Mouse (Mus musculus) gastrocnemius, postnatal 25 days (tissue): ENCODE measurements around the gene Ablim1. TPM values are rescaled to one million over a fixed set of nuclear protein-coding genes. Genes with fewer than 3 reads are reported as not detected.

Experiments used
- DNase-seq: peaks from one replicate; pipeline ENCODE4 v3.0.0; 2022
- total RNA-seq, 2 experiments: library from RNA; stranded (reverse); gene quantifications; 1 replicate in 1 of 2; 2 replicates in 1 of 2; pipeline ENCODE4 v1.2.3; 2021

The Ablim1 gene
- total RNA-seq, 2 experiments from 2014 or later, result 37.6 to 41.4 TPM

DNA sequence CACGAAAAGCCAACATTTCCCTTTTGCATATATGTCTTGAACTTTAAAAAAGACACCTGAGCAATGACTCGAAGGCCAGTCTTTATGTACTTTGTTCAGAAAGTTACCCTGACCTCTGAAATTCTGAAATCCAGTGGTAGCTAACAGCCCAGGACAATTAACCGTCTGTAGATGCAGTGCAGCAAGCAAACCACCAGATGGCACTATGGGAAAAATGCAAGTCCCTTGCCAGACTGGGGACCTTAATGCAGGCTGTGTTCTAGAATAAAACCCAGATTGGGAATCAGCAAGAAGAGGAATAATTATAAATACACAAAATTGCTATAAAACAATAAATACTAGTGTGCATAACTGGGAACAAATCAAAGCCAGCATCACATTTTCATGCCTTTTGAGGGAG lies 248.4 kb downstream of the Ablim1 start:
- peak; percentile 34 for DNase-seq

DNA sequence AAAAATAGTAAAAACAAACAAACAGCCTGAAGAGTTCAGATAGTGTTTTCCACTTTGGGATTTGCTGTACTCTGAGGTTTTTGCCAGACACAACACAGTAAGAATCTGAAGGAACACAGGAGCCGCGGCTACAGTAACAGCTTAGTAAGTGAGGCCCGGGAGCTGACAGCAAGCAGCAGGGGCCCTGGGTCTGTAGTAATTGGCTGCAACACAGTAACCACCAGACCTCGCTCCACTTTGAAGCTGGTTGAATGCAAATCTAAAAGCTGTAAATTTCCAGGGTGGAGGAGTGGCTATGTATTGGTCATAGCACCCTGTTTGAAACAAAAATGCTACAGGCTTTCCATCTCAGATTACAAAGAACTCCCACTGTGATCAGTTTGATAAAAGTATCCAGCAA lies 252.0 kb downstream of the Ablim1 start:
- no peak for DNase-seq

DNA sequence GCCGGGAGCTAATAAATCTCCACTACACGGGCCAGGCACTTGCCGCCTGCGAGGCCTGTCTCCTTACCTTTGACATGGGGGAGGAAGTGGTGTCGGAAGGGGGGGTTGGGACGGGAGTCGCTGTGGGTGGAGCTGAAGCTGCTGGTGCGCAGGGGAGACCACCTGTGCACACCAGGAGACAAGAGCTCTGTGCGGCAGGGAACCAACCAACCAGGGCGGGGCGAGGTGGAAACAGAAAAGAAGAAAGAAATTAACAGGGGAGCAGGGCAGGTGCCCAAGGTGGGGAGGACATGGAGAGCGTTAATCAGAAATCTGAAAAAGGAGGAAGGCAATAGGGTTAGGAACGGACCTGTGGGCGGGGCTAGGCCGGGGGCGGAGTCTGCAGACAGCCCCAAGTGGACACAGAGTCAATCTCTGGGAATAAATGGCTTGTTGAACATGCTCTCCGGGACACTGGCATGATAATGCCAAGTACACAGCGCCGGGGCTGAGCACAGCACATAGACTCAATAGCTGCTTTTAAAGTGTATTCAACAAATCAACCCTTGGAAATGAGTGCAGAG lies 255.6 kb downstream of the Ablim1 start:
- no peak for DNase-seq

DNA sequence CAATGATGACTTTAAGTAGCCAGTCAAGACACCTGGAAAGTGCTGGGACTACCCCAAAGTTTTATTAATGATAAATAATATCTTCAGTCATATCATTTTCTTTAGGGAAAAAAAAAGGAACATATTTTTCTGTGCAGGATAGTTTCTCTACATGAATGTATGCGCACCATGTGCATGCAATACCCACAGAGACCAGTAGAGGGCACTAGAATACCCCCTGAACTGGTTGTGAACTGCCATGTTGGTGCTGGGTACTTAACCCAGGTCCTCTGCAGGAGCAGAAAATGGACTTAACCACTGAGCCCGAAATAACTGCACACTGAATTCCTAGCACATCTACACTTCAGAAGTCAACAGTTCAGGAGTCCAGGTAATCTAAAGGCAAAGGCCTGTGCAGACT lies 257.2 kb downstream of the Ablim1 start:
- DNase-seq, result no peak

DNA sequence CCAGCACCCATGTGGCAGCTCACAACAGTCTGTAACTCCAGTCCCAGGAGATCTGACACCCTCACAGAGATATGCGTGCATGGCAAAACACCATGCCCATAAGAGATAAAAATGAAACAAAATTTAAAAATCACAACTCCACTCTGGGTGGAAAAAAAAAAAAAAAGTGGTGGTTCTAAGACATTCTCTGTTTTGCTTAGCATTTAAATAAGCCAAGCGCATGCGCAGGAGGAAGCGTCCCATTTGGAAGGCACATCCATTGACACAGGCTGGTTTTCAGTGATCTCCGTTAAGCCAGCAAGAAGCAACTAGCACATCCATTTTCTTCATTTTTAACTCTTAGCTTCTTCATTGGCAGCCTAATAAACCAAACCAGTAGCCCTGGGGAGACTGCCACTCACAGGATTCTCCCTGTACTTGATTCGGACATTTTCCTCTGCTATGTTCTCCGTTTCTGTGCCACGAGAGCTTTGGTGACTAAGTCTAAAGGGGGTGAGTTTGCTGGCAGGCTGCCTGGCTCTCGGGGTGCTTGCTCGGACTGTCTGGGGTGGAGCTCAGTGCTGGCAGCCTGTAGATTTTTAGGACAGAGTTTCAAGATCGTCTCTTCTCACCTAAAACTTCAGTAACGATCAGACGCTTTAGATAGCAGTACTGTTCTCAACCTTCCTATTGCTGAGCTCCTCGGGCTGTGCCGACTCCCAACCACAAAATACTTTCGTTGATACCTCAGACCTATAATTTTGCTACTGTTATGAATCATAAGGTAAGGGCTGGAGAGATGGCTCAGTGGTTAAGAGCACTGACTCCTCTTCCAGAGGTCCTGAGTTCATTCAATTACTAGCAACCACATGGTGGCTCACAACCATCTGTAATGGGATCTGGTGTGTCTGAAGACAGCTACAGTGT lies 259.3 kb downstream of the Ablim1 start:
- no peak for DNase-seq

DNA sequence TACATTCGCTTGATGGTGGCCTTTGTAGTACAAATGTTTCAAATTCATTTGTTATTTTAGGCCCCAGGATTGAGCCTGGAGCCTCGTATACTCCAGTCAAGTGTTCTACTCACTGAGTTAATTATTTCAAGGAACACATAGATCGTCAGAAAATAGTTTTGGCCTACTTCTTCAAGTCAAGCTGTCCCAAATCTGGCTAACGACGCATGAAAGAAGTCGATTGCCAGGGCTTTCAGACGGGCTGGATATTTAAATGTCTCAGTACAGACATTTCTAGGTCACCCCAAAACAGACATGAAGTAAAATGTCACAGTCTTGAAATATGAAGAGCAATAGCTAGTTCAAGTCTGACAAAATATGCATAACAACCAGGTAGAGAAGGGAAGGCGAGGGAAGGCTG lies 261.8 kb downstream of the Ablim1 start:
- DNase-seq, result no peak

DNA sequence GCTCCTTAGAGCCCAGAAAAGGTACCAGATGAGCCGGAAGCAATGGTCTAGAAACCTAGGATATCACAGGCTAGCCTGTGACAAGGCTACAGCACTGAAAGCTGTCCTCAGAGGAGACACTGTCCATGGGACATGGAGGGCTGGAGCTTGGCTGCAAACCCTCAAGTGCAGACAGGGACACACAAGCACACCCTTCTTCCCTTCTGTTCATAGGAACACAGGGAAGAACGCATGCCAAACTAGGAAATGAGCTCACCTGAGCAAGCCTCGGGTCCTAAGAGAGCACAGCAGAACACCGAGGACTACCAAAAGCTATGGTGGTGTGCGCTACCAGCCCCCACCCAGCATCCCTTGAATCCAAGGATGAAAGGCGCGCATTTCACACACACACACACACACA lies 262.7 kb downstream of the Ablim1 start:
- no peak for DNase-seq

DNA sequence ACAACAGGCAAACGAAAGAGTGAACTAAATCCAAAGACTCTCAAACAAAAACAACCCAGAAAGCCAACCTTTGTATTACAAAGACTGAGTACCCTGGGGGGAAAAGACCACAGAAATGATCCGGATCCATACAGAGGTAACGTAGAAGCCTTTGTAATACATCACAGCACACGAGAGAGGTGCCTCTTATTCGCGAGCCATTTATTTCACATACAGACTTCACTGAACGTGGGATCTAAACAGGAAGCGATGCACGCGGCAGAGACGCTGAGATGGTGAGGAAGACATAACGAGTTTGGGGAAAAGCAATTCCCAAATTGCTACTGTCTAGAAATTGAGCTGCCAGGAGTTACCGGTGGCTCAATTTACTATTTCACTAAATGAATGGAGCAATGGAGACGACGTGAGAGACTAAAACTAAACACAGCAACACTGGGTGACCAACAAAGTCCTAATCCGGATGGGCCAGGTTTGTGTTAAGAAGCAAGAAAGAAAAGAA lies 265.1 kb downstream of the Ablim1 start:
- DNase-seq, result no peak

DNA sequence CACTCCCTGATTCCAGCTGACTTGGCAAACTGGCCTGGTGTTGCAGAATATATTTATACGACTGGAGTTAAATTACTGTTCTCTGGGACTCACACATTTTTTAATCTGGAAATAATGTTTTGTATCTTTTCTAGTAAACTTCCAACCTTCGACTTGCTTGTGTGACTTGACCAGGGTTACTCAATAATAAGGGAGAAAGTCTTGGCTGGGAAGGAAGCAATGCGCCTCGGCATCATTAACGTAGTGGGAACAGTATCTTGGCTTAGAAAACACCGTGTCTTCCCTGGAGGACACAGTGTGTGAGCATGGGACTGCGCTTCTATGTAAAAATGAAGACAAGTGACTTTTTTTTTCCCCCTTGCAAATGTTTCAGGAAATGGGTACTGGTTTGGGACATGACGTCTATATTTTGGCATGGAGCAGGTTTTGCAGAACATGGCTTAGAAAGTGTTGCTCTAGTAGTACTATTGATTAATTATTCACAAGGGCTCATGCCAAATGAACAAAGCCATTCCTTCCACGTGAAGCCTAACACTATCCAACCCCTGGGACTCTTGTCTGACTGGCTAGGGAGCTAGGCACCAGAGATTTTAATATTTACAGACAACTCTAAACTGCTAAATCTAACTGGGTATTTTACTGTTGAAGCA lies 266.9 kb downstream of the Ablim1 start:
- no peak for DNase-seq

DNA sequence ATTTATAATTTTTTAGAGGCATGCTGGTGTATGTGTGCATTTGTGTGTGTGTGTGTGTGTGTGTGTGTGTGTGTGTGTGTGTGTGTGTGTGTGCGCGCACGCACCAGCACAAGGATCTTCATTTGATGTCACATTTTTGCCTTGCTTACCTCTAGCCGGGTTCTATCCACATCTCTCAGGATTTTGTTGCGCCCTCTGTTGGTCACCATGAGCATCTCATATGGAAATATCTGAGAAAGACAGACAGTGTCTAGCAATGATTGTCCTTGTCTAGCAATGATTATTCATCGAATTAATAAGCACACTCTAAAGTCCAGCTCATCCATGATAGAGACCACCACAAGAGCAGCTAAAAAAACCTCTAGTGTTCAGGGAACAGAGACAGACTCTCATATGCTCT lies 275.5 kb downstream of the Ablim1 start:
- DNase-seq, result no peak

DNA sequence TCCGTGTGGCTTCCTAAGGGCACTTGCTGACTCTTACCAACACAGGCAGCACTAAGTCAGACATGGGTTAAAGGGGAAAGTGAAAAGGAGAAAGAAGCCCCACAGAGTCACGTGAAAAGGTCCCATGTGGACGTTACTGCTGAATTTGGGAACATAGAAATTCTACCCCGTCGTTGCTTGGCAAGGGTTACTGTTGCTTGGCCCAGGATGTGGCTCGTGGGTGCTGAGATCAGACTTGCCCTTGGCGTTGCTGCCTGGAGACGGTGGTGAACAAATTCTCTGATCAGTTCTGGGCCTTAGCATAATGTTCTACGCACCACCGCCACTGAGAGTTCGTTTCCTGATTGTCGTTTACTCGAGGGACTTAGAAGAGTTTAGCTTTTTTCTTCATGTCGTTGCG lies 277.9 kb downstream of the Ablim1 start:
- peak; percentile 50 for DNase-seq

DNA sequence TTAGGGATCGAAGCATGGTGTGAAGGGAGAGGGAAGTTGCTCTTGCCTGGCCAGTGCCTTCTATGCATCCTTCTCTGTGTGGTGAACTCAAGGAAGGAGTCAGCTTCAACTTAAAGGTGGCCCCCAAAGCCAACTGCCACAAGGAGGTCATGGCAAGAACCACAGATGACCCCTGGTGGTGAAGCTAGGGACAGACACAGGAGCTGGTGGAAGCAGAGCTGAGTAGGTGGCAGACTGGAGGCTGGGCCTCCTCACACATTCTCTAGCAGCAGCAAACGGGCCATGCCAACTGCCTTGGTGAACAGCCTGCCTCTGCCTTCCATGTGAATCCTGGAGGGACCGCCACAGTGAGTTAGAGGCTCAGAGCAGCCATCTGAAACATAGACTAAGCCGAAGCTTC lies 283.1 kb downstream of the Ablim1 start:
- peak; percentile 42 for DNase-seq

DNA sequence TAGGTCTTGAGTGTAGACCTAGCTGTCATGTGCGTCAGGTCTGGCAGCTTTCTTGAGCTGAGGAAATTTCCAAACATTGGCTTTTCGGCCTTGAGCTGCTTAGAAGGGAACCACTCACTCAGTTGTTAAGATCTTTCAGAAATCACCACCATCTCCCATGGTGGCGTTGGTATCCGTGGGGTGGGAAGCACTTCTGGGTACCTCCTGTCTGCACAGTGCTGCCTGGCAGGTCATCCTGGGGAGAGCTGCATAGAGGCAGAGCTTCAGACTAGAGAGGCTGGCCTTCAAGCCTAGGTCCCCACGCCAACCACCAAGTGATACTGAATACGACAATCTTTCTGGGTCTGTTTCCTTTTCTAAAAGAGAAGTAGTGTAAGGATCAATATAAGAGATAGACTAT lies 285.3 kb downstream of the Ablim1 start:
- DNase-seq, result no peak

DNA sequence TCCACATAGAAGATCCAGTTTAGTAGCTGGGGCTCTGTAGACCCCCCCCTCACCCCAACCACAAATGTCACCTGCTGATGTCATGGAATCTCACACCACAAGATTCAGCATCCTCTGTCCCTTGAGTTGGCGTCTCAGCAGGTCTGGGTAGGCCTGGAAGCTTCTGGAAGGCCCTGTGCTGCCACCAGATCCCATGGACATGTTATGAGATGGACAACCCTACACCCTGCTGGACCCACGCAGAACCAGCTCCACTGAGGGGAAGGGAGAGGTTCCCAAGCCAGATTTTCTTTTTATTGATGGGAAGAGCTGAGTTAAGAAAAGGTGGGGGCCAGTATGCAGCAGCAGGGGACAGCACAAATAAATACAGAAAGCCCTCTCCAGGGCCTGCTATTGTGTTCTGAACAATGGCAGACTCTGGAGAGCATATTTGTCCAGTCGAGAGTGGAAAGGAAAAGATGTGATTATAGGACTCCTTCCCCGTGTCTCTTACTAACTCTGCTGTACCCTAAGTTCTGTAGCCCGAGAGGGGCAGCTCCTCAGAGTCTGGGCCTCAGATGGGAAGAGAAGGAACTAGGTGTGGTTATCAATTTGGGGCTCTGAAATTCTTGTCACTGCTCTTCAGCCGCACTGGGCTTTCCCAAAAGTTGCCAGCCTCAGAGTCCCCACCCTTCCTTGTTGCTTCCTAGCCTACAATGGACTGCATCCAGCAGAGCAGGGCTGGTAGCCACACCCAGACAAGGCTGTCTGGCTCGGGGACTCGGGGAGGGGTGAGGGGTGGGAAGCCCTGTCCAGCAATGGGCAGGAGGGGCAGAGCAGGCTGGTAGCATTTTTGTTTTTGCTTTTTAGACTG lies 286.2 kb downstream of the Ablim1 start:
- peak; percentile 35 for DNase-seq

DNA sequence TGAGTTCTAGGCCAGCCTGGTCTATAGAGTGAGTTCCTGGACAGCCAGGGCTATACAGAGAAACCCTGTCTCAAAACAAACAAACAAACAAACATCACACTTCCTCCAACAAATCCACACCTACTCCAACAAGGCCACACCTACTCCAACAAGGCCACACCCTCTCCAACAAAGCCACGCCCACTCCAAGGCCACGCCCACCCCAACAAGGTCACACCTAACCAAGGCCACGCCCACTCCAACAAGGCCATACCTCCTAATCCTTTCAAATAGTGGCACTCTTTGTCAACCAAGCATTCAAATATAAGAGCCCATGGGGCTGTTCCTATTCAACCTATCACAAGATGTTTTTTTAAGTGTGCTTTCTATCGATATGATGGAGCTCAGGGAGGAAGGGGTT lies 288.2 kb downstream of the Ablim1 start:
- no peak for DNase-seq

DNA sequence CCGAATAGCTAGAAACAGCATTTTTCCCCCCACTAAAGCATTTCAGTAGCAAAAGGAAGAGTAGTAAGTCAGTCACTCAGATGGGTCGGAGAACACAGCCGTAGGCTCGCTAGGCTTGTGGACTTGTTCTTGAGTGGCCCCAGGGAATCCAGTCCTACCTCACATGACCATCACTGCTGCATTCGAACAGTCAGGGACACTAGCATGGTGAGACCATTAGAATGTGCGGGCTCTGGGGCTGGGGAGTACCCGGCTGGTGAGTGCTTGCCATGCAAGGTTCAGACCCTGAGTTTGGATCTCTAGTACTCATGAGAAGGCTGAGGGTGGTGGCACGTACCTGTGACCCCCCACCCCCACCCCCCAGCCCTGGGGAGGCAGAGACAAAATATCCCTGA lies 296.9 kb downstream of the Ablim1 start:
- no peak for DNase-seq

DNA sequence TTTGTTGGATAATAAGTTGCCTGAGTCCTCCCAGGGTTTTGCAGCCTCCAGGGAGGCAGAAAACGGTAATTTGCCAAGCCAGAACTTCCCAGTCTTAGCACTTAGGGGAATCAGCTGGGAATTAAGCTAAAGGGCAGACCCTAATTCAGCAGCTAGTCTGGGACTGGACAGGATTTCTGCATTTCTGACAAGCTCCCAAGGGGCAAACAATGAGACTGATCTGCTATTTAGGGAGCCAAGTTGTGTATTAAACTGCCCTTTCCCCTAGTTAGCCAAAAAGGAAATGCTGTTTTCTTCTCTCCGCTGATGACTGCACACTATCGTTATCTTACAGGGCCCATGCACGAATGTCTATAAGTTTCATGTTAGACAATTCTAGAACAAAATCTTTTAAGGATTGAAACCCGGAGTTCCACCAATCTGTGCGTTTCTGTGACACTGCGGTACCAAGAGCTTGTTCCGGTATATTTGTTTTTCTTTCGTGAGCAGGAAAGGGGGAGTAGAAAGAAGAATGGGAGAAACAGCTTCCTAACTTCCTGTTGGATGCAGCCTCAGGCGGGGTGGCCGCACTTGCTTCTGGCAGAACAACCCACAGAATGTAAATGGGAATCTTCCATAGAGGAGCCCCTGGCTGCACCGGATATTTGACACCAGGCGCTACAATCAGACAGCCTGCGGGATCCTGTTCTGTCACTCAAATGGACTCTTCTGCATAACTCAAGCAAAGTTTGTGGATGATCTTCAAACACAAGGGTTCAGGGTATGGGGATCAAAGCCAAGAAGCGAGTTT lies 297.5 kb downstream of the Ablim1 start:
- DNase-seq, result no peak

DNA sequence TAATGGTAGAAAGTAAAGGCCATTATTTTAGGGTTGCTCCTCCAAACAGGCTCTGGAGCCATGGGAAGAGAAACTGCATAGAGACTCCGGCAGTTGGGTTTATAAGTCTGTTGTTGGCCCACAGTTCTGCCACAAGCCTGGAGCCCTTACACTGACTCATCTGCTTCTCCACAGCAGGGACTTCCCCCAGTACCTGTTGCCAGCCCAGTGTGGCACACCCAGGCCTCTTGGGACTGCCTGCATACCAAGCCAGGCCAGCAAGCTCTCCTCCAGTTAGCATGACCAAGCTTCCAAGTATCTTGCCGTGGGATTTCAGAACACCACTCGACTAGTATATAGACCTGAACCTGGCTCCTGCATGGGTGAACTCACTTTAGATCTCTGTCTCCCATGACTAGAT lies 299.9 kb downstream of the Ablim1 start:
- peak; percentile 58 for DNase-seq

DNA sequence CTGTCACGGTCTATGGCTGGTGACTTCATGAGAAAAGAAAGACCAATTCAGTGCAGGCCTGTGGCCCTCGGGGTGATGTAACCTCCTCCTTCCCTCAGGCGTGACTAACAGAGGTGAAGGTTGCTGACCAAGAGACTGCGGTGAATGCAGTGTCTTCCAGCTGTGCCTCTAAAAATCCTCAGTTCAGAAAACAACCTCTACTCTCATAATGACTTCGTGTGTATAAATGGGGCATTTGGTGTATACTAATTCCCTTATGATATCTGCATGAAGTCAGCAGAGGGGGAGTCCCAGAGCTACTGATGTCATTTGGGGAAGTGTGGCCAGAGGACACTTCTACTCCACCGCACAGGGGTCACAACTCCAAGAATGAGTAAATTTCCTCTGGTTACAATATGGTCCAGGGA lies 301.4 kb downstream of the Ablim1 start:
- no peak for DNase-seq

DNA sequence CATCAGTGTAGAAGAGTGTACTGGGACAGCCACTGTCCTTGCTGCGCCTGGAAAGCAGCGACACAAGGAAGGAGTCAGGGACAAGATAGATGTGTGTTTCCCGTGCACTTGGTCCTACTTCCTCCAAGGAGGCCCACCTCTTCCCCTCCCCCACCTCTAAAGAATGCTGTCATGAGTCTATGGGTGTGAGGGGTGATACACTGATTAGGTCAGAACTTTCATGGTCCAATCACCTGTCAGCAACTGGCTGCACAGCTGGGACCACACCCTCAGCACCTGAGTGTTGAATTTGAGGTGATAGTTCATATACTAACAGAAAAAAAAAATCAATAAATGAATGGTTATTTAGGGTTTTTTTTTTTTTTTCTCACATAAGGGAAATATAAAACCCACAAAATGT lies 302.7 kb downstream of the Ablim1 start:
- DNase-seq, result no peak

DNA sequence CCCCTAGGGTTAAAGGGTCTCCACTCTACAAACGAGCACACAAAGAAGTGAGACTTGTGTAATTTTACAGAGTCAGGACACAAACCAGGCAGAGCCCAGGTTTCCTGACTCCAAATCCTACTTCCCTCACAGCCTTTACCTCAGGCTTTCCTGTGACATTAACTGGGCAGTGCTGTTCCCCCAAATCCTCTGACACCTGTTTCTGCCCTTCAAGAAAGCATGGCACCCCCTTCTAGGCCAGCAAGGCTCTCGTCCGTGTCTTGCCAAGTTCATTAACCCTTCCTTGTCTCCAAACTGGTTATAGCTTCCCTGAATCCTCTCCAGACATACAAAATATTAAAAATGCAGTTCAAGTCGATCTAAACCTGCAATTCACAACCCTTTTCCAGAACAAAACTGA lies 304.7 kb downstream of the Ablim1 start:
- DNase-seq, result no peak

DNA sequence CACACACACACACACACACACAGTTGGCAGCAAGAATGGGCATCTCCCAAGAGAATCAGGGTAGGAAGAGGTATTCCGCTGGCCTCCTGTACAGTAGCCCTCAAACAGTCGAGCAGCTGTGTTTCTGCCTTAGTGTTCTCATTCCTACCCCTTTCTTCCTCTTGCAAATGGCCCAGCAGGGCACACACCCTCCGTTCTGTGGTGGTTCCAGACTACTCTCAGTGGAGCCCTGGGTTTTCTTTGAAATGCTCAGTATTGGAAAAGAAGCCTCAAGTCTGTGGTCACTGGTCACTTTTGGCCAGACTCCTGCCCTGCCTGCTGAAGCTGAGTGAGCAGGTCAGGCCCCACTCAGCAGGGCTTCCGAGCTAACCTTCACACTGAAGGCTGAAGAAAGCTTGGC lies 305.1 kb downstream of the Ablim1 start:
- no peak for DNase-seq
